Mouse (Mus musculus): ENCODE measurements around the gene Gm20388. TPM values are rescaled to one million over a fixed set of nuclear protein-coding genes. Genes with fewer than 3 reads are reported as not detected.

Gm20388 gene
- total RNA-seq, 2 experiments from 2014 or later = 2.2 to 7.6 TPM

DNA sequence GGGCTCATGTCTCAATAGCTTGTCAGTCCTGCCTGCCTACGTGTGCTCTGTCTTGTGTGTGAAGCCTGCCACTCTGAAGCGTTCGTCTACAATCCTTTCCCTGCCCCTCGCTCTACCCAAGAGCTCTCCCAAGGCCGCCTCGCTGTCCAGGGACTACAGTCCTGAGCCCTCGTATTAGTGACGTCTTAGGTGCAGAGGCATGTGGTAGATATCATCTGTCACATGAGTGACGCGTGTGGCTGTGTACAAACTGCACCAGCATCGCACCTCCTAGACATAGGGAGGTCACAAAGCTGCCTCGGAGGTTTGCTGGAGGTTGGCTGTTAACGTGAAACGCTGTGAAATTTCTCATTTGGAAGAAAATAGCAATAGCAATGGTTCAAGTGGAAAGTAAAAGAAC is 1806.9 kb downstream of the Gm20388 start:
- TF ChIP-seq CTCF (conservative IDR thresholded peaks at IDR 0.05) = no peak
- no peak for DNase-seq (ENCODE audit: low spot score in 2 of 2)
- Histone ChIP-seq H3K4me3 (peak overlapping the region; percentile 35; the same call in 1 of the 2 replicates), H3K27ac (peak overlapping the region; percentile 78)

DNA sequence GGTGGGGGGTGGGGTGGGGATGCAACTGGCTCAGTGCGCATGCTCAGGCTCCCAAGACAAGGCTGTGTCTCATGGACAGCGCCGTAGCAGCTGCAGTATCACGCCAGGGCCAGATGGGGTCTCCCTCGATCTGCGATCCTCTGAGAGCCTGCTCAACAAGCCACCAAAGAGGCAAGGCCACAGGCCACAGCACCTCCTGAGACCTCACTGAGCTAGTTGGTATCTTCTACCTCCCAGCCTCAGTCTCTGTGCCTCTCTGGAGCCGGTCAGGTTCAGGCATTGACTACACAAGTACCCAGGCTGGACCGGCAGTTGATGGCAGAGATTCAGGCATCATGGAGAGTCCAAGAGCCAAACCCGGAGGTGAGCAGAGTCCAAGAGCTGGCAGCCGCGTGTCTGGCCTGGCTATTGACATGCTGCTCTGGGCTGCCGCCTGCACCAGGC is 1807.4 kb downstream of the Gm20388 start:
- Histone ChIP-seq H3K4me3 (no peak overlapping the region; the same call in 1 of the 2 replicates), H3K27ac (peak overlapping the region; percentile 78)
- peak; percentile 92 for TF ChIP-seq CTCF (conservative IDR thresholded peaks at IDR 0.05)
- peak; percentile 93 to 94 for DNase-seq (ENCODE audit: low spot score in 2 of 2)

- no peak for DNase-seq (ENCODE audit: low spot score in 2 of 2)
- TF ChIP-seq CTCF (conservative IDR thresholded peaks at IDR 0.05) = no peak
- no peak overlapping the region for H3K4me3 ChIP-seq
- H3K27ac ChIP-seq = no peak overlapping the region
Measured at GRCm38 (mm10) chr8:121718925-121719324, 1808.3 kb downstream of the Gm20388 start.

DNA sequence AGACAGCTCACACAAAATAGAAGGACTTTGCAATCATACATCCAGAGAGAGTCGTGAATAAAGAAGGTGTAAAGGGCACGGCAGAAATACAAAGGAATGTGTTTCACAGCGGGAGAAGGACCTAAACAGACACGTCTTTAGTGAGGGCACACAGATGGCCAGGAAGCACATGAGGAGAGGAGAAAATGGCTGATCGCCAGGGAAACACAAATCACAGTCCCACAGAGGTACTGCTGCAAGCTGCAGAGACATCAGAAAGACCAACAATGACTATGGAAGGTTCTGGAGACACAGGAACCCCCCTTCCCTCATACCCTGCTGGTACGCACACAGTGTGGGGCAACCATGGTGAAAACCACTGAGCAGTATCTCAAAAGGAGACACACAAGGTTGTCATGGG is 1810.4 kb downstream of the Gm20388 start:
- no peak for TF ChIP-seq CTCF (conservative IDR thresholded peaks at IDR 0.05)
- Histone ChIP-seq H3K27ac (no peak overlapping the region), H3K4me3 (no peak overlapping the region)
- DNase-seq (ENCODE audit: low spot score in 2 of 2) = no peak

- peak; percentile 40 to 55 for DNase-seq (ENCODE audit: low spot score in 2 of 2)
- no peak for TF ChIP-seq CTCF (conservative IDR thresholded peaks at IDR 0.05)
Measured at GRCm38 (mm10) chr8:121723846-121724245, 1813.2 kb downstream of the Gm20388 start.

DNA sequence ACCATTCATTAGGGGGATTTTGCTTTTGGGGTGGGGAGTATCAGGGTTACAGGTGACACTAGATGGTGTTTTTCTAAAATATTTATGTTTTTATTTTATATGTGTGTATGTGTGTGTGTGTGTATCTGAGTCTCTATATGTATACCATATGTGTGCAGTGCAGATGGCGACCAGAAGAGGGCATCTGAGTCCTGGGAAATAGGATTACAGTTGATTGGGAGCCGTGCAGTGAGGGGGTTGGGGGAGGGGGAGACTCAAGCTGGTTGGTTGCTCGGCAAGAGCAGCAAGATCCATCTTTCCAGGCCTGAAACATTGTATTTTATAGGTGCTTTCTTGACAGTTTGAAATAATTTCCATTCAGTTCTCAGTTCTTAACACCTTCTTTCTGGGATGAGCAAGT is 1816.5 kb downstream of the Gm20388 start:
- no peak overlapping the region for H3K27ac ChIP-seq
- no peak overlapping the region for H3K4me3 ChIP-seq
- TF ChIP-seq CTCF (conservative IDR thresholded peaks at IDR 0.05) = peak; percentile 34
- no peak for DNase-seq (ENCODE audit: low spot score in 2 of 2)

More at GRCm38 (mm10) chr8:121723846-121724245, 1813.2 kb downstream of the Gm20388 start:
- Histone ChIP-seq H3K4me3 (no peak overlapping the region), H3K27ac (peak overlapping the region; percentile 79)

DNA sequence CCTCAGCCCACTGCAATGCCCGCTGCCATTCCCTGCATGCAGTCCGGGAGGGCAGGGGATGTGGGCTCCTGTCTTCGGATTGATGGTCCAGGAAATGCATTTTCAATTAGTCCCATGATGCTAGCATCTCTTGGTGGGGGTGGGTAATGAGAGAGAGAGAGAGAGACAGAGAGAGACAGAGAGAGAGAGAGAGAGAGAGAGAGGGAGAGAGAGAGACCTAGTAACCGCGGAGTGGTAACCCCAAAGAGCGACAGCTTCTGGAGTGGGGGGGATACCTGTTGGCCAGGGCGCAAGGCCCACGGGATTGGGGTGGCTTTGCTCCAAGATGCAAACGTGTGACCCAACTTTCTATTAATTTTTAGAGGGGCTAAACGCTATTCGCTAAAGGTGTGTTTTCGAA is 1818.7 kb downstream of the Gm20388 start, which contains the start of gene Jph3:
Gene Jph3 (plus strand): TSS at position 301 of the 400 bp plus-strand sequence.
- no peak for DNase-seq (ENCODE audit: low spot score in 2 of 2)
- H3K27ac ChIP-seq = peak within 1 kb of the TSS; percentile 98
- no peak for TF ChIP-seq CTCF (conservative IDR thresholded peaks at IDR 0.05)
- peak within 1 kb of the TSS; percentile 79 for H3K4me3 ChIP-seq

DNA sequence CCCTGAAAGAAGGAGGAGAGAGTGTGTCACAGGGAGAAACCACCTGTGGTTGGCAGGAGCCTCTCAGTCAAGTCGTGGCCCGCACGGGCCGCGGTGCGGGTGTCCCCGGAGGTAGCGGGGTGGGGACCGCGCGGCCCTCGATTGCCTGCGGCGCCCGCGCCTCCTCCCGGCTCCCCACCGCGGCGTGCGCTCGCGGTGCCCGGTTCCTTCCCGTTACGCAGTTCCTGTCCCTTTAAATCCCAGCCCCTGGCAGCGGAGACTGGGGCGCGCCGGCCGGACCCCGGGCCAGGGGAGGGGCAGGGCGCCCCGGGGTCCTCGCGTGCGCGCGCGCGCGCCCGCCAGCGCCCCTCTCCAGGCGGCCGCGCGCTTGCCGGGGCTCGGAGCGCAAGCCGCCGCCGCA is 1819.1 kb downstream of the Gm20388 start:
- DNase-seq (ENCODE audit: low spot score in 2 of 2) = no peak
- no peak for TF ChIP-seq CTCF (conservative IDR thresholded peaks at IDR 0.05)
- Histone ChIP-seq H3K4me3 (peak overlapping the region; percentile 56), H3K27ac (peak overlapping the region; percentile 82)

- no peak for TF ChIP-seq CTCF (conservative IDR thresholded peaks at IDR 0.05)
- Histone ChIP-seq H3K4me3 (peak overlapping the region; percentile 79), H3K27ac (peak overlapping the region; percentile 98)
- peak in 1 of 2 experiments; percentile 32 for DNase-seq (ENCODE audit: low spot score in 2 of 2)
Measured at GRCm38 (mm10) chr8:121730170-121730569, 1819.5 kb downstream of the Gm20388 start.

GRCm38 (mm10) chr8:121730646-121731045 is 1820.0 kb downstream of the Gm20388 start:
- Histone ChIP-seq H3K4me3 (peak overlapping the region; percentile 79), H3K27ac (peak overlapping the region; percentile 98)
- no peak for TF ChIP-seq CTCF (conservative IDR thresholded peaks at IDR 0.05)
- no peak for DNase-seq (ENCODE audit: low spot score in 2 of 2)

GRCm38 (mm10) chr8:121731060-121731459 is 1820.4 kb downstream of the Gm20388 start:
- no peak for DNase-seq (ENCODE audit: low spot score in 2 of 2)
- TF ChIP-seq CTCF (conservative IDR thresholded peaks at IDR 0.05) = no peak
- peak overlapping the region; percentile 79 for H3K4me3 ChIP-seq
- H3K27ac ChIP-seq = peak overlapping the region; percentile 98

- peak; percentile 64 to 73 for DNase-seq (ENCODE audit: low spot score in 2 of 2)
- TF ChIP-seq CTCF (conservative IDR thresholded peaks at IDR 0.05) = no peak
- peak overlapping the region; percentile 98 for H3K27ac ChIP-seq
- peak overlapping the region; percentile 79 for H3K4me3 ChIP-seq
Measured at GRCm38 (mm10) chr8:121731471-121732333, 1821.1 kb downstream of the Gm20388 start.

DNA sequence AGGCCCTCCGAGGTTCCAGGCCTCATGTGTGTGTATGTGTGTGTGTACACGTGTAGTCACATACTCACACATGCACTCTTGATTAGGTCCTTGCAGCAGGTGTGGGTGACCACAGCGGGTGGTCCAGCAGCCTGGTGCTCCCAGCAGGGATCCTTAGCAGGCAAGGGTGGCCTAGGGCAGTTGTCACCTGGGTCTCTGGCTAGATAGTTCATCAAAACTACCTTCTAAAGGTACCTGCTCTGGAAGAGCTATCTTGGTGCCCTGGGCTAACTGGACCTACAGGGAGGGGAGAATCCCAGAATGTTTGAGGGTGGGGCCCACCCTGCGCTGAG is 1821.7 kb downstream of the Gm20388 start:
- DNase-seq (ENCODE audit: low spot score in 2 of 2) = no peak
- H3K27ac ChIP-seq = peak overlapping the region; percentile 98
- TF ChIP-seq CTCF (conservative IDR thresholded peaks at IDR 0.05) = no peak
- H3K4me3 ChIP-seq = peak overlapping the region; percentile 79

DNA sequence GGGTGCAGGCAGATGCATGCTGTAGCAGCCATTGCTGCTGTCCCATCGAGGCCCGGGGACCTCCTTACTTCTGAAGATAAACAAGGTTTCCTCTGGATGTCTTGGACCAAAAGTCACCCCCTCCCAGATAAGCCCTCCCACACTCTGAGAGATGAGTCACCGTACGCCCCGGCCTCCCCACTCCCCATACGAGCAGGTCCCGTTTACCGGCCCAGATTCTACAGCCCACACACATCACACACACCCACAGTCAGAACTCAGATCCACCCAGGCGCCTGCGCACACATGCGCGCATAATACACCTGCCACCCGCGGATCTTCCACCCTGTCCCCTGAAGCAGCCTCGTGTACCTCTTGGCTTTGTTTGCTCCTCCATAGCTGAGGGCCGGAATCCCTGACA is 1823.6 kb downstream of the Gm20388 start:
- peak overlapping the region; percentile 79 for H3K4me3 ChIP-seq
- H3K27ac ChIP-seq = peak overlapping the region; percentile 98
- no peak for TF ChIP-seq CTCF (conservative IDR thresholded peaks at IDR 0.05)

More for the DNA sequence above, 1823.6 kb downstream of the Gm20388 start:
- DNase-seq (ENCODE audit: low spot score in 2 of 2) = peak; percentile 72 to 76
